Mouse (Mus musculus) heart, embryonic 11.5 days (tissue): ENCODE measurements around the gene Tbc1d1. TPM values are rescaled to one million over a fixed set of nuclear protein-coding genes. Genes with fewer than 3 reads are reported as not detected.
A peak's percentile ranks its signal among the peaks of the same experiment; 100 is the strongest.
"Not testable (repeated sequence)": the region's sequence is repeated elsewhere in the genome, so short reads cannot be mapped to it uniquely, and the experiment has no call there.

Experiments used
- ATAC-seq: fragments of 200-750 bp; cut with Nextera tagmentation; replicated peaks from 2 replicates; pipeline ENCODE4 v1.8.0; 2017; ENCODE audit warnings: moderate library complexity; ENCODE audit not compliant: insufficient number of reproducible peaks, low FRiP score, low TSS enrichment
- H3K27ac ChIP-seq: fragments of 300-500 bp; sonication (generic); 2 replicates; pipeline ENCODE4 v1.5.1; 2014; ENCODE audit warnings: mild to moderate bottlenecking, low read depth, low read length
- H3K27me3 ChIP-seq: fragments of 300-500 bp; sonication (generic); 2 replicates; pipeline ENCODE4 v1.6.1; 2014; ENCODE audit warnings: mild to moderate bottlenecking, low read length, mixed read lengths; ENCODE audit not compliant: control insufficient read depth, insufficient read depth
- H3K36me3 ChIP-seq: fragments of 300-500 bp; sonication (generic); 2 replicates; pipeline ENCODE4 v1.6.1; 2014; ENCODE audit warnings: mild to moderate bottlenecking, low read length, moderate library complexity, mixed read lengths; ENCODE audit not compliant: control insufficient read depth, insufficient read depth
- H3K4me1 ChIP-seq: fragments of 300-500 bp; sonication (generic); 2 replicates; pipeline ENCODE4 v1.6.1; 2014; ENCODE audit warnings: low read length; ENCODE audit not compliant: control insufficient read depth, insufficient read depth
- H3K4me2 ChIP-seq: fragments of 300-500 bp; sonication (generic); 2 replicates; pipeline ENCODE4 v1.6.1; 2014; ENCODE audit warnings: mild to moderate bottlenecking, moderate library complexity
- H3K4me3 ChIP-seq: fragments of 300-500 bp; sonication (generic); 2 replicates; pipeline ENCODE4 v1.5.1; 2014; ENCODE audit warnings: low read depth, low read length
- H3K9ac ChIP-seq: fragments of 300-500 bp; sonication (generic); 2 replicates; pipeline ENCODE4 v1.6.1; 2014; ENCODE audit warnings: mild to moderate bottlenecking, low read depth, low read length, moderate library complexity
- H3K9me3 ChIP-seq: fragments of 300-500 bp; sonication (generic); replicated peaks from 2 replicates; pipeline ENCODE4 v1.6.1; 2016; ENCODE audit warnings: low read length; ENCODE audit not compliant: control insufficient read depth
- WGBS: fragments of 180-500 bp; shearing (Covaris S2); extraction: QIAGEN DNeasy Blood & Tissue Kit; methylation state at CpG from one replicate; pipeline ENCODE4 v1.1.7; 2014; ENCODE audit not compliant: insufficient replicate concordance; 5-methylcytosine and 5-hydroxymethylcytosine counted together
- polyA plus RNA-seq: library from polyadenylated mRNA; unstranded; fragments of >200 nt; fragmentation: Nextera tagmentation; extraction: Ambion mirVana; gene quantifications from 2 replicates; pipeline ENCODE4 v1.2.1, GENCODE M21; 2014

Gene Tbc1d1
- polyA plus RNA-seq, 1 experiment from 2014 or later = 36.3 TPM

GRCm38 (mm10) chr5:64348166-64348565, 192.1 kb downstream of the Tbc1d1 start:
- peaks cover 7% of the 10 kb centered on the region; the same call in 1 of the 2 replicates for H3K36me3 ChIP-seq
- no peak overlapping the region for H3K9ac ChIP-seq
- WGBS = 93% methylated on average over 2 of the region's 2 CpGs
- no peak overlapping the region for H3K4me3 ChIP-seq
- no peaks in the 10 kb centered on the region for H3K9me3 ChIP-seq
- no peak overlapping the region for H3K27ac ChIP-seq
- no peak overlapping the region for H3K4me2 ChIP-seq
- no peak for ATAC-seq
- H3K4me1 ChIP-seq = peaks cover 18% of the 10 kb centered on the region
- no peaks in the 10 kb centered on the region for H3K27me3 ChIP-seq

DNA sequence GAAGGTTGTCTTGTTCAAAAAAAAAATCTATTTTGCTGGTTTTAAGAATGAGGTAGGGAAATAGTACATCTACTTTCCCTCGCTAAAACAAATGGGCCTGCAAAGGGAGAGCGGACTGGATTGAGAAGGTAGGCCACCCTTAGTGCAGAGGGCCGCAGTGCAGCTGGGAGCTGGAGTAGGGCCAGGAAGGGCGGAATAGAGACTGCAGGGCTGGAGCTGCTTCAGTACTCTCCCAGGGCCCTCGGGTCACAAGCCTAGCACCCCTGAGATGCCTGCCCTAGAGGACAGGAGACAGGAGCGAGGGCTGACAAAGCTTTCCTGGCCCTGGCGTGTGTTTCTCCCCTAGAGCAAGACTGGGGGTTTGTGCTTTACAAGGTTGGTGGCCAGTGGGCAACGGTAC, 192.7 kb downstream of the Tbc1d1 start:
- H3K4me2 ChIP-seq = no peak overlapping the region
- no peak overlapping the region for H3K9ac ChIP-seq
- H3K9me3 ChIP-seq = no peaks in the 10 kb centered on the region
- peaks cover 7% of the 10 kb centered on the region; the same call in 1 of the 2 replicates for H3K36me3 ChIP-seq
- WGBS = 87% methylated on average over 8 of the region's 8 CpGs
- ATAC-seq = no peak
- H3K27ac ChIP-seq = no peak overlapping the region
- no peak overlapping the region for H3K4me3 ChIP-seq
- peaks cover 16% of the 10 kb centered on the region for H3K4me1 ChIP-seq
- H3K27me3 ChIP-seq = no peaks in the 10 kb centered on the region

GRCm38 (mm10) chr5:64351968-64352367, 195.9 kb downstream of the Tbc1d1 start:
- Histone ChIP-seq H3K9ac (no peak overlapping the region), H3K4me1 (0 out of 2 replicates have a peak, but pooled peaks cover 2% of the 10 kb centered on the region), H3K4me3 (no peak overlapping the region), H3K27ac (no peak overlapping the region), H3K4me2 (no peak overlapping the region), H3K9me3 (no peaks in the 10 kb centered on the region), H3K36me3 (0 out of 2 replicates have a peak, but pooled peaks cover 2% of the 10 kb centered on the region), H3K27me3 (no peaks in the 10 kb centered on the region)
- no peak for ATAC-seq
- WGBS = 76% methylated on average over 6 of the region's 6 CpGs

DNA sequence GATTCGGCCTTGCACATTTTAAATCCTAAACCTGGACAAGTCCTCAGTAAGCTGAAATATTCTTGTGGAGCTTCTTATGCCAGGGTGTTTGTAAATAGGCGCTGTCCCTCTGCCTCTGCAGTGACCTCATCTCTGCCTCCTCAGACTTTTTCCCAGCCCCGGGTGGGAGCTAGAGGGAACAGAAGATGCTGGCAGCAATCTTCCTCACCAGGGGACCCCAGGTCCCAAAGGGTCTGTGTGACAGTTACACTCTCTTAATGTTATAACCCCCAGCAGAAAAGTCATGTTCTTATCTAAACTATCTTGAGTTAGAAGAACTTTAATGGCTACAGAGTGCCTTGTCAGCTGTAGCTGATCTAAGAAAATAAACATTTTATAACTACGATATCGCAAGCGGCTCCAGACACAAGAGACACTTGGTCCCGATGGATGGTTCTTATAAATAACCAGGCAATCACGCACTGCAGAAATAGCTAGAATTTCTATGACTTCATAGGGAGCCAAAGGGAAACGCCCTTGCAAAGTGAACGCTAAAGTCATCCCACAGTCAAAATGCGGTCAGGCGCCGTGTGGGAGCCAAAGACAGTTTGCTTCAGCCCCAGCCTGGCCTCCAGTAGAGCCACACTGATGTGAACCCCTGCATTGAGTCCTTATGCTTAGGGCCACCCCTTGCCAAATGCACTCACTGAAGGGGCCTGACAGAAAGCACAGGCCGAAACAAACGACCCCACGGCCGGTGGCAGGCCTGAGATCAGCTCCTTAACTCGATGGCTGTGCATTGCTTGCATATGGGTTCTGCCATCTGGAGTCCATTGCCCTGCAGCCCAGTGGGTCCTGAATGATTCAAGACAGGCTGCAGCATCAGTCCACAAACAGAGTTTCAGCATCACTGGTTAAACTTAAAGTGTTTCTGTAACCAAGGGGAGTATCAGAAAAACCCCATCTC, 202.8 kb downstream of the Tbc1d1 start:
- 0 out of 2 replicates have a peak, but pooled peaks cover 5% of the 10 kb centered on the region for H3K4me1 ChIP-seq
- H3K27ac ChIP-seq = no peak overlapping the region
- H3K36me3 ChIP-seq = no peaks in the 10 kb centered on the region
- no peaks in the 10 kb centered on the region for H3K27me3 ChIP-seq
- no peak overlapping the region for H3K4me2 ChIP-seq
- no peak overlapping the region for H3K4me3 ChIP-seq
- no peak for ATAC-seq
- 58% methylated on average over 18 of the region's 18 CpGs for WGBS
- H3K9ac ChIP-seq = 0 out of 2 replicates have a peak overlapping the region, but pooled peaks have one; percentile 40
- no peaks in the 10 kb centered on the region for H3K9me3 ChIP-seq

DNA sequence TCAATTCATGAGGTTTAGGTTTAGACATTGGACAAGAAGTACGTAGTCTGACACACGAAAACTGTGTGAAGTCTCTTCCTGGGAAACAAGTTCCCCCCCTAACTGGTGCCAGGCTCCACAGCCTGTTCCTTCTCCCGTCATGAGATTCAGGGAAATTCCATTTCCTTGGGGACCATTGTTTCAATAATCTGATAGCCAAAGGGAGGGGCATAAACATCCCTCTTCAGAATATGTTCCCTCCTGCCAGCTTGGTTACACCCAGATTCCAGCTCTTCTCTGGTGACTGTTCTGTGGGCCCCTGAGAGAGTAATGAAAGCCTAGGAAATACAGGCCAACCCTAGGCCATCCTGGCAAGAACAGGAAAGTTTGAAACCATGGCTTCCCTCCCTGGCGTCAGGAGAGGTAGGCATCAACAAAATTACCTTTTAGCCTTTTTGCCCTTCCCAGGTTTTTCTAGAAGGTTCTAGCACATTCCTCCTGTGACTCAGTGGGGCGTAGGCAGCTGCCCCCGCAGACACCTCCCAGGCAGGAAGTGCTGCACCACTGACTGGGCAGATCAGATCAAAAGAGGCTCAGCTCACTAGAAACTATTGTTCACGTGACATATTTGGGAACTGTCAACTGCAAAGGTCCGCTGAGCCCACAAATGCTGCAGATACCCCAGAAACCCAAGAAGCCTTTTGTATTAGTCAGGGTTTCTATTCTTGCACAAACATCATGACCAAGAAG, 204.2 kb downstream of the Tbc1d1 start:
- WGBS = 66% methylated on average over 8 of the region's 8 CpGs

GRCm38 (mm10) chr5:64360876-64361268, 204.8 kb downstream of the Tbc1d1 start:
- not testable (repeated sequence) for H3K4me2 ChIP-seq, H3K9ac ChIP-seq, H3K27me3 ChIP-seq, H3K9me3 ChIP-seq, H3K27ac ChIP-seq, H3K4me3 ChIP-seq, ATAC-seq, H3K36me3 ChIP-seq
- H3K4me1 ChIP-seq = peaks cover 11% of the 10 kb centered on the region

More for the DNA sequence above, 204.2 kb downstream of the Tbc1d1 start:
- Histone ChIP-seq H3K4me1 (peaks cover 13% of the 10 kb centered on the region), H3K9me3 (no peaks in the 10 kb centered on the region), H3K36me3 (no peaks in the 10 kb centered on the region), H3K4me3 (no peak overlapping the region), H3K9ac (no peak overlapping the region), H3K27ac (no peak overlapping the region), H3K27me3 (no peaks in the 10 kb centered on the region), H3K4me2 (no peak overlapping the region)
- ATAC-seq = no peak

GRCm38 (mm10) chr5:64363859-64364406, 207.8 kb downstream of the Tbc1d1 start:
- no peak overlapping the region for H3K4me2 ChIP-seq
- H3K4me3 ChIP-seq = no peak overlapping the region
- H3K9me3 ChIP-seq = no peaks in the 10 kb centered on the region
- no peaks in the 10 kb centered on the region for H3K36me3 ChIP-seq
- no peak overlapping the region for H3K27ac ChIP-seq
- H3K9ac ChIP-seq = no peak overlapping the region
- H3K27me3 ChIP-seq = no peaks in the 10 kb centered on the region
- 75% methylated on average over 5 of the region's 5 CpGs for WGBS
- no peak for ATAC-seq
- peaks cover 17% of the 10 kb centered on the region for H3K4me1 ChIP-seq

- H3K9ac ChIP-seq = no peak overlapping the region
- no peak overlapping the region for H3K4me3 ChIP-seq
- H3K27me3 ChIP-seq = no peaks in the 10 kb centered on the region
- ATAC-seq = no peak
- no peak overlapping the region for H3K27ac ChIP-seq
- H3K36me3 ChIP-seq = no peaks in the 10 kb centered on the region
- WGBS = 56% methylated on average over 7 of the region's 7 CpGs
- no peaks in the 10 kb centered on the region for H3K9me3 ChIP-seq
- H3K4me1 ChIP-seq = peaks cover 14% of the 10 kb centered on the region
- no peak overlapping the region for H3K4me2 ChIP-seq
Observed at GRCm38 (mm10) chr5:64364432-64365125, 208.5 kb downstream of the Tbc1d1 start.
